Mouse (Mus musculus) hindbrain, embryonic 14.5 days (tissue): ENCODE measurements around the gene 1700016D06Rik. TPM values are rescaled to one million over a fixed set of nuclear protein-coding genes. Genes with fewer than 3 reads are reported as not detected.

ENCODE experiments used
- ATAC-seq: fragments of 200-750 bp; cut with Nextera tagmentation; 2 replicates; pipeline ENCODE4 v1.8.0; 2017; ENCODE audit warnings: moderate number of reproducible peaks, mild to moderate bottlenecking, moderate TSS enrichment, moderate library complexity; ENCODE audit not compliant: low FRiP score
- DNase-seq: peaks from one replicate; pipeline ENCODE4 v3.0.0-alpha.2; 2015; ENCODE audit warnings: low spot score
- H3K27ac ChIP-seq: fragments of 300-500 bp; sonication (generic); 2 replicates; pipeline ENCODE4 v1.5.1; 2014; ENCODE audit warnings: mild to moderate bottlenecking, moderate library complexity
- H3K27me3 ChIP-seq: fragments of 300-500 bp; sonication (generic); 2 replicates; pipeline ENCODE4 v1.6.1; 2014; ENCODE audit warnings: mild to moderate bottlenecking, low read length, mixed read lengths; ENCODE audit not compliant: control insufficient read depth, insufficient read depth
- H3K36me3 ChIP-seq: fragments of 300-500 bp; sonication (generic); replicated peaks from 2 replicates; pipeline ENCODE4 v1.6.1; 2014; ENCODE audit not compliant: control insufficient read depth, insufficient read depth
- H3K4me1 ChIP-seq: fragments of 300-500 bp; sonication (generic); replicated peaks from 2 replicates; pipeline ENCODE4 v1.6.1; 2014; ENCODE audit warnings: antibody characterized with exemption, low read length, mixed read lengths; ENCODE audit not compliant: control insufficient read depth, insufficient read depth
- H3K4me2 ChIP-seq: fragments of 300-500 bp; sonication (generic); replicated peaks from 2 replicates; pipeline ENCODE4 v1.6.1; 2014; ENCODE audit warnings: mild to moderate bottlenecking, moderate library complexity
- H3K4me3 ChIP-seq: fragments of 300-500 bp; sonication (generic); replicated peaks from 2 replicates; pipeline ENCODE4 v1.5.1; 2014; ENCODE audit warnings: mild to moderate bottlenecking, low read length
- H3K9ac ChIP-seq: fragments of 300-500 bp; sonication (generic); 2 replicates; pipeline ENCODE4 v1.6.1; 2014
- H3K9me3 ChIP-seq: fragments of 300-500 bp; sonication (generic); 2 replicates; pipeline ENCODE4 v1.6.1; 2016; ENCODE audit warnings: low read length; ENCODE audit not compliant: control insufficient read depth
- WGBS: fragments of 180-500 bp; shearing (Covaris S2); extraction: QIAGEN DNeasy Blood & Tissue Kit; methylation state at CpG from one replicate; pipeline ENCODE4 v1.1.7; 2014; 5-methylcytosine and 5-hydroxymethylcytosine counted together
- polyA plus RNA-seq: library from polyadenylated mRNA; unstranded; fragments of >200 nt; fragmentation: Nextera tagmentation; extraction: Ambion mirVana; gene quantifications from 2 replicates; pipeline ENCODE4 v1.2.1, GENCODE M21; 2014

Gene 1700016D06Rik
- polyA plus RNA-seq: not detected in 2 replicates

GRCm38 (mm10) chr8:11701033-11701362 is at the start of gene 1700016D06Rik:
Gene 1700016D06Rik (minus strand): TSS chr8:11701063.
- Histone ChIP-seq H3K36me3 (no peaks in the 10 kb centered on the region), H3K27ac (no peak within 1 kb of the TSS), H3K4me1 (no peaks in the 10 kb centered on the region), H3K4me3 (peak within 1 kb of the TSS; percentile 14), H3K9ac (peak within 1 kb of the TSS; percentile 45), H3K4me2 (peak within 1 kb of the TSS; percentile 48), H3K9me3 (no peaks in the 10 kb centered on the region), H3K27me3 (0 out of 2 replicates have a peak, but pooled peaks cover 5% of the 10 kb centered on the region)
- ATAC-seq (no peak), DNase-seq (no peak)
- WGBS: 71% methylated on average over 6 of the region's 6 CpGs

GRCm38 (mm10) chr8:11749472-11749871 is 48.6 kb upstream of the 1700016D06Rik start:
- Histone ChIP-seq H3K4me2 (no peak overlapping the region), H3K27ac (no peak overlapping the region), H3K27me3 (no peaks in the 10 kb centered on the region), H3K36me3 (no peaks in the 10 kb centered on the region), H3K9me3 (no peaks in the 10 kb centered on the region), H3K9ac (no peak overlapping the region), H3K4me3 (no peak overlapping the region), H3K4me1 (no peaks in the 10 kb centered on the region)
- ATAC-seq (no peak), DNase-seq (no peak)
- WGBS: 70% methylated on average over 6 of the region's 6 CpGs

GRCm38 (mm10) chr8:11746850-11747600 is 46.2 kb upstream of the 1700016D06Rik start:
- DNase-seq: no peak

DNA sequence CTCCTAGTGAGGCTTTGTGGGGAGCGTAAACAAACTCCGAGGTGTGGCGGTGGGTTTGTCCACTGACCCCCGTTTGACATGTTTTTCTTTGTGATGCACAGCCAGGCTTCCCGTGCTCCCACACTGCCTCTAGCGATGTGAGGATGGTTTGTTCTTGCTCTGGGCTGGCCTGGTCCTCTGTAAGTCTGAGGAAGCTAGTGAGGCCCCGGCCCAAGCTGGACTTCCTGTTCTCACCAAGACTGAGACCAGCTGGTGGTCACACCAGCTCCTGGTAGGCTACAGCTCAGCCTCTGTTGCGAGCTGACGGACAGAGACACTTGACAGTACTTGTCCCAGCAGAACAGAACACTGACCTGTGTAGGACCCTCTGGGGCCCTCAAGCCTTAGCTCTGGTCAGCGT is 42.7 kb upstream of the 1700016D06Rik start:
- Histone ChIP-seq H3K27me3 (no peaks in the 10 kb centered on the region), H3K9me3 (no peaks in the 10 kb centered on the region), H3K27ac (no peak overlapping the region), H3K9ac (no peak overlapping the region), H3K4me3 (no peak overlapping the region), H3K4me2 (no peak overlapping the region), H3K36me3 (peaks cover 25% of the 10 kb centered on the region), H3K4me1 (no peaks in the 10 kb centered on the region)
- 80% methylated on average over 10 of the region's 10 CpGs for WGBS
- DNase-seq (no peak), ATAC-seq (no peak)

More at GRCm38 (mm10) chr8:11746850-11747600, 46.2 kb upstream of the 1700016D06Rik start:
- WGBS: 89% methylated on average over 11 of the region's 11 CpGs
- Histone ChIP-seq H3K27me3 (no peaks in the 10 kb centered on the region), H3K4me3 (no peak overlapping the region), H3K9ac (no peak overlapping the region), H3K4me1 (no peaks in the 10 kb centered on the region), H3K27ac (no peak overlapping the region), H3K36me3 (no peaks in the 10 kb centered on the region), H3K9me3 (no peaks in the 10 kb centered on the region), H3K4me2 (no peak overlapping the region)
- no peak for ATAC-seq

GRCm38 (mm10) chr8:11740857-11741256 is 40.0 kb upstream of the 1700016D06Rik start:
- H3K4me2 ChIP-seq: no peak overlapping the region
- H3K27me3 ChIP-seq: no peaks in the 10 kb centered on the region
- WGBS: 90% methylated on average over 2 of the region's 2 CpGs
- no peak for DNase-seq
- H3K4me1 ChIP-seq: no peaks in the 10 kb centered on the region
- H3K36me3 ChIP-seq: peaks cover 35% of the 10 kb centered on the region
- no peak for ATAC-seq
- H3K9ac ChIP-seq: no peak overlapping the region
- no peak overlapping the region for H3K4me3 ChIP-seq
- H3K27ac ChIP-seq: no peak overlapping the region
- no peaks in the 10 kb centered on the region for H3K9me3 ChIP-seq

DNA sequence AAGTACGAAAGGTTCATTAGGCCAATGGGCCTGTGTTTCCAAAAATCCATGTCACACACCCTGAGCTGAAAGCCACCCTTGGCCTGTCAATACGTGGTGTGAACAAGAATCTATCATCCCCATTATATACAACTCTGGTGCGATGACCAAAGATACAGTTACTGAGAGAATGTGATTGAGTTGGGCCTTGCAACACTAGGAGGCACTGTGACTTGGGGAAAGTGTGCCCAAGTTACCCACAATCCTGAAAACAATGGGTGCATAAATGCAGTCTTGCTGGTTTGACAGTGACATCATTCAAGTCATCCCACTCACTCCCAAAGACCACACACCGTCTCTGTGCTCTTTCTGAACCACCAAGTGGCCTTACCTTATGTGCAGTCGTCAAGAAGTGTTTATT is 38.2 kb upstream of the 1700016D06Rik start:
- no peaks in the 10 kb centered on the region for H3K9me3 ChIP-seq
- 85% methylated on average over 5 of the region's 5 CpGs for WGBS
- H3K27me3 ChIP-seq: no peaks in the 10 kb centered on the region
- ATAC-seq: no peak
- H3K4me2 ChIP-seq: no peak overlapping the region
- H3K4me1 ChIP-seq: no peaks in the 10 kb centered on the region
- no peak overlapping the region for H3K9ac ChIP-seq
- no peak overlapping the region for H3K27ac ChIP-seq
- H3K4me3 ChIP-seq: no peak overlapping the region
- H3K36me3 ChIP-seq: peaks cover 35% of the 10 kb centered on the region
- DNase-seq: no peak

GRCm38 (mm10) chr8:11737096-11737495 is 36.2 kb upstream of the 1700016D06Rik start:
- H3K4me3 ChIP-seq: no peak overlapping the region
- 90% methylated on average over 6 of the region's 6 CpGs for WGBS
- H3K4me1 ChIP-seq: no peaks in the 10 kb centered on the region
- H3K4me2 ChIP-seq: no peak overlapping the region
- H3K27me3 ChIP-seq: no peaks in the 10 kb centered on the region
- no peaks in the 10 kb centered on the region for H3K9me3 ChIP-seq
- no peak for ATAC-seq
- peaks cover 35% of the 10 kb centered on the region for H3K36me3 ChIP-seq
- H3K9ac ChIP-seq: no peak overlapping the region
- H3K27ac ChIP-seq: no peak overlapping the region
- no peak for DNase-seq

DNA sequence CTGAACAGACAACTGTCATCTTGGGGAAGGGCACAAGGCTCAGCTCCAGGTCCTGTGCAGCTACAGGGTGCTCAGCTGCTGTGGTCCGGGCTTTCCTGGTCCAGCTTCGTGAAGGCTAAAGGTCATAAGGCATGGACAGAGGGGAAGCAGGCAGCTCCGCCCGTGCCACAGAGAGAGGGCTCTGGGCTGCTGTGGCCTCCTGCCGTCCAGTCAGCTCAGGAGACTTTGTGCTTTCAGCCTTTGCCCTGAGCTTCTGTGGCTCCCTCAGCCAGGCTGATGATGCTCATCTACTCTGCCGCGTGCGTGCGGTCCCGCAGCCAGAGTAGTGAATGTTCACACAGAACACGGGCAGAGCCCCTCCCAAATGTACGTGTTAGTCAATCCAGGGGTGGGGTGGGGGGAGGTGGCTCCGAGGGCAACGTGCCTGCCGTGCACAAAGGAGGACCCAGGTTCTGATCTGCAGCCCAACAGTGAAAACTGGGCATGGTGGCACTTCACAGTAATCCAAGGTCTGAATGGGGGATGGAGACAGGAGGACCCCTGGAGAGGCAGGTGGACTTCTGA is 34.9 kb upstream of the 1700016D06Rik start:
- no peak for ATAC-seq
- Histone ChIP-seq H3K4me3 (no peak overlapping the region), H3K36me3 (peaks cover 32% of the 10 kb centered on the region), H3K27me3 (no peaks in the 10 kb centered on the region), H3K4me1 (peaks cover 6% of the 10 kb centered on the region), H3K9me3 (no peaks in the 10 kb centered on the region), H3K27ac (no peak overlapping the region), H3K4me2 (no peak overlapping the region), H3K9ac (no peak overlapping the region)
- no peak for DNase-seq
- 90% methylated on average over 15 of the region's 15 CpGs for WGBS

DNA sequence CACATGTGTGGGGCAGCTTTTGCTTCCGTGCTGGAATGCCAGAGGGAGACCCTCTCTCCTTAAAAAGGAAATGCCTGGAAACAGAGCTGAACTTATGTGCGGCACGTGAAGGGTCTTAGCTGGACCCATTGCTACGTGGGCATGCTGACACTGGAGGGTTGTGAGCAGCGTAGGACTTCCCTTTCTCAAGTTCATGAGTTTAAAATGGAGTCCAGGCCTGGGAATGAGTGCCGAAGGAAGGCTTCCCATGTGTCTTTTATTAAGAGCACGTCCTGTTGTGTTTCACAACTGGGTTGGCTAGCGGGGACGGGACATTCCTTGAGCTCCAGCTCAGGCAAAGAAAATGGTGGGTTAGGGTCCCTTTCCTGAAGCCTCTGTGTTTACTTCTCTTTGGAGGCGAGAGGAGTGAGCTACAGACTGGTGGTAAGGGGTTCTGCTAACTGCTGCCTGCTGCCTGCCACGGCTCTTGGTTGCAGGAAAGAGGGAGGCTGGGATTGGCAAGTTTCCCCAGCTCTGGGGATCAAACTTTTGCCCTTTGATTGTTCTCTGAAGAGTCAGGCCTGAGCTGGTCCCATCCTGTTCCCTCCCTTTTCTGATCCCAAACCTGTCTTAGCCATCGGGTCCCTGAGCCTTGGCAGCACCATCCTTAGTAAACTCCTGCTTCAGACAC is 29.5 kb upstream of the 1700016D06Rik start:
- H3K9ac ChIP-seq: 0 out of 2 replicates have a peak overlapping the region, but pooled peaks have one; percentile 94
- H3K4me2 ChIP-seq: peak overlapping the region; percentile 91
- H3K4me3 ChIP-seq: peak overlapping the region; percentile 62
- WGBS: 59% methylated on average over 12 of the region's 12 CpGs
- H3K27me3 ChIP-seq: no peaks in the 10 kb centered on the region
- DNase-seq (no peak), ATAC-seq (no peak)
- no peaks in the 10 kb centered on the region for H3K9me3 ChIP-seq
- peaks cover 23% of the 10 kb centered on the region for H3K4me1 ChIP-seq
- H3K27ac ChIP-seq: no peak overlapping the region
- H3K36me3 ChIP-seq: no peaks in the 10 kb centered on the region; the same call in 1 of the 2 replicates
